Mouse (Mus musculus) liver, adult 2 months (tissue): Measurements from ENCODE around the gene Sdk2. TPM values are rescaled to one million over a fixed set of nuclear protein-coding genes. Genes with fewer than 3 reads are reported as not detected.

ENCODE experiments used
- DNase-seq: peaks from one replicate; pipeline ENCODE4 v3.0.0-alpha.2; 2011; ENCODE audit warnings: low read depth, low spot score; ENCODE audit errors: extremely low read depth
- H3K27ac ChIP-seq: fragments of 200-500 bp; replicated peaks from 2 replicates; pipeline ENCODE4 v1.5.1; 2012; ENCODE audit warnings: low read depth, mild to moderate bottlenecking, control low read depth, inconsistent platforms, low read length; ENCODE audit not compliant: insufficient read depth
- H3K27me3 ChIP-seq: fragments of 200-500 bp; 2 replicates; pipeline ENCODE4 v1.6.1; 2012; ENCODE audit warnings: mild to moderate bottlenecking, moderate library complexity, low read length, inconsistent platforms; ENCODE audit not compliant: control insufficient read depth, insufficient read depth
- H3K36me3 ChIP-seq: fragments of 200-500 bp; 2 replicates; pipeline ENCODE4 v1.6.1; 2012; ENCODE audit warnings: low read length, inconsistent platforms; ENCODE audit not compliant: control insufficient read depth, insufficient read depth
- H3K4me1 ChIP-seq: fragments of 200-500 bp; 2 replicates; pipeline ENCODE4 v1.6.1; 2011; ENCODE audit warnings: low read length; ENCODE audit not compliant: control insufficient read depth, insufficient read depth
- H3K4me3 ChIP-seq: fragments of 200-500 bp; 2 replicates; pipeline ENCODE4 v1.5.1; 2011; ENCODE audit warnings: low read depth, mild to moderate bottlenecking, control low read depth, low read length, moderate library complexity; ENCODE audit not compliant: insufficient read depth
- H3K79me2 ChIP-seq: fragments of 200-500 bp; 2 replicates; pipeline ENCODE4 v1.6.1; 2012; ENCODE audit warnings: inconsistent platforms, mild to moderate bottlenecking, low read length, moderate library complexity; ENCODE audit not compliant: control insufficient read depth, insufficient read depth
- H3K9ac ChIP-seq: fragments of 200-500 bp; 2 replicates; pipeline ENCODE4 v1.6.1; 2012; ENCODE audit warnings: low read depth, mild to moderate bottlenecking, control low read depth, inconsistent platforms, low read length
- CTCF ChIP-seq: fragments of 200-500 bp; IDR thresholded peaks from 2 replicates; pipeline ENCODE4 v1.5.1; 2011; ENCODE audit warnings: low read depth, low read length, control low read depth
- POLR2A ChIP-seq: fragments of 200-500 bp; IDR thresholded peaks from 2 replicates; pipeline ENCODE4 v1.6.1; 2011; ENCODE audit warnings: low read length, control low read depth; ENCODE audit not compliant: insufficient read depth; ENCODE audit errors: extremely low read depth
- WGBS: fragments of 180-500 bp; shearing (Covaris S2); methylation state at CpG from one replicate; pipeline ENCODE4 v1.1.7; 2018; 5-methylcytosine and 5-hydroxymethylcytosine counted together
- polyA plus RNA-seq: library from polyadenylated mRNA; depleted of rRNA; stranded (reverse); fragments of >200 nt; gene quantifications from 2 replicates; pipeline ENCODE4 v1.2.3, GENCODE M21; 2012
- total RNA-seq: library from RNA; depleted of rRNA; stranded (reverse); fragments of >200 nt; gene quantifications from 2 replicates; pipeline ENCODE4 v1.2.3, GENCODE M21; 2014

Gene Sdk2
- total and polyA plus RNA-seq, 2 experiments: 0.07 to 0.28 TPM

GRCm38 (mm10) chr11:113760476-113760875 is 306.4 kb downstream of the Sdk2 start:
- Histone ChIP-seq H3K36me3 (no peaks in the 10 kb centered on the region), H3K9ac (no peak overlapping the region), H3K27me3 (no peaks in the 10 kb centered on the region), H3K4me1 (no peaks in the 10 kb centered on the region), H3K27ac (no peak overlapping the region), H3K4me3 (no peak overlapping the region), H3K79me2 (no peaks in the 10 kb centered on the region)
- WGBS: 61% methylated on average over 7 of the region's 7 CpGs
- DNase-seq: no peak
- TF ChIP-seq POLR2A: no peak

- Histone ChIP-seq H3K27me3 (no peaks in the 10 kb centered on the region), H3K36me3 (no peaks in the 10 kb centered on the region), H3K4me3 (no peak overlapping the region), H3K27ac (no peak overlapping the region), H3K9ac (no peak overlapping the region), H3K79me2 (no peaks in the 10 kb centered on the region), H3K4me1 (no peaks in the 10 kb centered on the region)
- TF ChIP-seq CTCF (no peak), POLR2A (no peak)
- DNase-seq: no peak
- 91% methylated on average over 5 of the region's 5 CpGs for WGBS
Observed at GRCm38 (mm10) chr11:113758851-113759250, 308.0 kb downstream of the Sdk2 start.

GRCm38 (mm10) chr11:113756578-113756977 is 310.3 kb downstream of the Sdk2 start:
- H3K4me1 ChIP-seq: no peaks in the 10 kb centered on the region
- no peak overlapping the region for H3K4me3 ChIP-seq
- no peaks in the 10 kb centered on the region for H3K36me3 ChIP-seq
- no peaks in the 10 kb centered on the region for H3K79me2 ChIP-seq
- no peak for TF ChIP-seq POLR2A
- TF ChIP-seq CTCF: no peak
- no peak overlapping the region for H3K27ac ChIP-seq
- WGBS: 91% methylated on average over 12 of the region's 12 CpGs
- H3K9ac ChIP-seq: no peak overlapping the region
- H3K27me3 ChIP-seq: no peaks in the 10 kb centered on the region
- DNase-seq: no peak

- Histone ChIP-seq H3K4me3 (no peak overlapping the region), H3K27me3 (no peaks in the 10 kb centered on the region), H3K27ac (no peak overlapping the region), H3K79me2 (no peaks in the 10 kb centered on the region), H3K36me3 (no peaks in the 10 kb centered on the region), H3K9ac (no peak overlapping the region), H3K4me1 (no peaks in the 10 kb centered on the region)
- DNase-seq: no peak
- WGBS: 85% methylated on average over 14 of the region's 14 CpGs
- TF ChIP-seq CTCF (no peak), POLR2A (no peak)
Observed at GRCm38 (mm10) chr11:113755878-113756277, 311.0 kb downstream of the Sdk2 start.

GRCm38 (mm10) chr11:113754845-113755244 is 312.0 kb downstream of the Sdk2 start:
- Histone ChIP-seq H3K79me2 (no peaks in the 10 kb centered on the region), H3K27ac (no peak overlapping the region), H3K9ac (no peak overlapping the region), H3K36me3 (no peaks in the 10 kb centered on the region), H3K4me3 (no peak overlapping the region), H3K27me3 (no peaks in the 10 kb centered on the region), H3K4me1 (no peaks in the 10 kb centered on the region)
- 92% methylated on average over 9 of the region's 9 CpGs for WGBS
- no peak for DNase-seq
- TF ChIP-seq POLR2A (no peak), CTCF (no peak)

GRCm38 (mm10) chr11:113752685-113753430 is 314.0 kb downstream of the Sdk2 start:
- Histone ChIP-seq H3K27me3 (no peaks in the 10 kb centered on the region), H3K4me1 (peaks cover 8% of the 10 kb centered on the region), H3K36me3 (no peaks in the 10 kb centered on the region), H3K27ac (no peak overlapping the region), H3K79me2 (peaks cover 7% of the 10 kb centered on the region), H3K9ac (no peak overlapping the region), H3K4me3 (no peak overlapping the region)
- no peak for TF ChIP-seq CTCF
- TF ChIP-seq POLR2A: no peak
- 96% methylated on average over 10 of the region's 10 CpGs for WGBS
- DNase-seq: no peak
